Mouse (Mus musculus) cerebellum, adult 9-10 months (tissue): ENCODE results near the gene Serpina3f.
"Not testable (repeated sequence)": the region's sequence is repeated elsewhere in the genome, so short reads cannot be mapped to it uniquely, and the experiment has no call there.

Experiments
- DNase-seq: peaks from one replicate; pipeline ENCODE4 v3.0.0; 2022

The Serpina3f gene

GRCm38 (mm10) chr12:104214445-104214753 lies at the start of gene Serpina3f:
Gene Serpina3f, plus strand, starts transcription at chr12:104214544.
- no peak for DNase-seq

DNA sequence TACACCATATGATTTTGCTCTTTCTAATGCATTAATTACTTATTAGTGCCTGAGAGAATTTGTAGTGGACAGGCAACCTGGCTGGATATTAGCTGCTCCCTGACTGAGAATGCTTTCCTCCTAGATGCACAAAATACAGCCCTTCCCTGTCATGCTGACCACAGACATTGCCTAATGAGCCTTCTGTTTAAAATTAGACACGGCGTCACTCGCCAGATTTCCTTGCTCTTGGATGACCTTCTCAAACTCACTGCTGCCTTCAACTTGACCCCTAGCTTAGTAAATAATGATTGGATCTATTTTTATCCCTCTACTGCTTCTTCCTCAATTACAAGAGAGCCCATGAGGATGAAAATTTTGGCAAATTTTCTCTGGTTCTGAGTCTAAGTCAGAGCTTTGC lies 39.6 kb upstream of the Serpina3f start:
- DNase-seq: no peak

- no peak for DNase-seq
These were observed 38.7 kb upstream of the Serpina3f start for GRCm38 (mm10) chr12:104175636-104176035.

- DNase-seq: no peak
These were observed 35.8 kb upstream of the Serpina3f start for GRCm38 (mm10) chr12:104178577-104178976.

- DNase-seq: no peak
These were observed 35.4 kb upstream of the Serpina3f start for GRCm38 (mm10) chr12:104178987-104179386.

DNA sequence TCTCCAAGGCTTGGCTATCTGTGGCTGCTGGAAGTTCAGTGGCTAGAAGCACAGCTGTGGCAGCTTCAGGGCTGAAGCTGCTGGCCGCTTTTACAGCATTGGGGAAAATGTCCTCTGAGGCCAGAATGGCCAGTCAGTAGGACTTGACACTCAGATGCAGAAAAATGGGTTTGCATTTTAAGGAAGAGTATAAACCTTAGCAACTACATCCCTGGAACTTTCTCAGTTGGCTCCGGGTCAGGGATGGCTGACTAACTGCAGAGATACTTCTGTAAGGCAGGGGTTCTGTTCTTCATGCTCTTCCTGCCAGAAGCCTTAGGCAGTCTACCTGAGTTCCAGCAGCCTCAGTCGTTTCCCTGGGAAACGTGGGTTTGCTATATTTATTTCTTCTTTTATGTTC lies 29.3 kb upstream of the Serpina3f start:
- no peak for DNase-seq

DNA sequence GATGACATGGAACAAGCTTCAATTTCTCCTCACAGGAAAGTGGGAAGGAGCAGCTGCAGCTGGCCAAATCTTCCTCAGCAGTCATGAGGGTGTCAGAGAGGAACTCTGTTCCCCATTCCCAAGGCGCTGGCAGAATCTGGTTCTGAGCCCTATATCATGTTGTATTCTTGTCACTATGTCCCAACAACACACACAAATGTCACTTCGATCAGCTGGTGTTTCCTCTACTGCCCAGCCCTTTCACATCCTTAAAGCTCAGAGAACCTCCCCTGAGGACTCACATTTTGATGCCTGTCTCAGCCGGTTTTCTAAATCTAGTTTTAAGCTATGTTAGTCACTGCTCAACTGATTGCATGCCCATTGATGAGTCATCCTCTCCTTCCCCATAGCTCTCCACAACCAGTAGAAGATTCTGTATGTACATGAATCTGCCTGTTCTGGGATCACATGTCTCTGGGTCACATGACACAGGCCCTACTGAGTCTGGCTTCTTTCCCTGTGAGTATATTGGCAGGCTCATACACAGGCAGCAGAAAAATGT lies 28.2 kb upstream of the Serpina3f start:
- no peak for DNase-seq

GRCm38 (mm10) chr12:104189246-104189645 lies 25.1 kb upstream of the Serpina3f start:
- DNase-seq: no peak

DNA sequence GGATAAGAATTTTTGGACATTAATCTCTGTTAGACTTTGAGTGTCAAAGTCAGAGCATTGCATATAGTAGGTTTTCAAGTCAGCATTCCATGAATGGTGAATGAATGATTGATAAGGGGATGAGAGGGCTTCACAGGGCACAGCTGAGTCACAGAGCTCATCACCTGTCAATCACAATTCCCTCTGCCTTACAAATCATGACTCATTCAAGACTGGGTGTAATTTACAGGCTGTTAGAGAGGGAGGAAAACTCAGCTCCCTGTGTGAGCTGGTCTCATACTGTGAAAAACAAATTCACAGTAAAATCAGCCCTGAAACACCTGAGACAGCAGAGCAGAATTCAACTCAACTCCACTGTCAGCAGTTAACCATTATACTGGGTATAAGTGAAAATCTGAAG lies 23.5 kb upstream of the Serpina3f start:
- DNase-seq: no peak

DNA sequence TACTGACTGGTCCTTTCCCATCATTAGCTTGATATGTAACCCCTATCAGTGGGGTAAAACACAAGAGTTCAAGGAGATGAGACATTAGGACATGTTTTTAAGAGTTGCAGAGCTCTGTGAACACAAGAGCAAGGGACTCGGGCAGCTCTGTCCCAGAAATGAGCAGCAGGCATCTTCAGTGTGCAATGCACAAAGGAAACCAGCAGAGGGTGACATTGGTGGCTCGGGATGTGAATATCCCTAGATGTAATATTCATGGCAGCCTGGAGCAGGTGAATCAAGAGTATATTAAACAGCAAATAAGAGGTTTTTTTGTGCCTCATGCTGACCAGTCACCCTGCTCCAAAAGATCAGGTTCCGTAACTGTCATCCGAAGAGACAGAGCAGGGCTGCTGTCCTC lies 5.2 kb upstream of the Serpina3f start:
- no peak for DNase-seq

DNA sequence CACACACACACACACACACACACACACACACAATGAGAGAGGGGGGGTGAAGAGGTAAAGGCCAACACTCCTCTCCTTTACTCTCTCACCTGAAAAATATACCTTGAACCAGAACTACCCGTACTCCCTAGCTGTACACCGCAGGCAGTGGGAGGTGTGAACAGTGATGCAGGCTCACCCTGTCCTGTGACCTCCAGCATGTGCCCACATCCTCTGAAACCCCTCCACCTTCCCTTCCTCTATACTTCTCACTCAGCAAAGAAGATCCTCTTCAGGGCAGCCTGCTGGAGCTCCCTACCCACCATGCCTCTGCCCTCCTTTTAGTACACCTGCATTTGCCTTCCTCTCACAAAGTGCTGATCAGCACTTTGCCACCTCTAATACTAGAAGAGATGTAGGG lies 4.5 kb upstream of the Serpina3f start:
- DNase-seq: no peak

GRCm38 (mm10) chr12:104213689-104214444 lies 477 bp upstream of the Serpina3f start:
- DNase-seq: no peak

GRCm38 (mm10) chr12:104215249-104215648 lies 905 bp downstream of the Serpina3f start:
- DNase-seq: no peak

DNA sequence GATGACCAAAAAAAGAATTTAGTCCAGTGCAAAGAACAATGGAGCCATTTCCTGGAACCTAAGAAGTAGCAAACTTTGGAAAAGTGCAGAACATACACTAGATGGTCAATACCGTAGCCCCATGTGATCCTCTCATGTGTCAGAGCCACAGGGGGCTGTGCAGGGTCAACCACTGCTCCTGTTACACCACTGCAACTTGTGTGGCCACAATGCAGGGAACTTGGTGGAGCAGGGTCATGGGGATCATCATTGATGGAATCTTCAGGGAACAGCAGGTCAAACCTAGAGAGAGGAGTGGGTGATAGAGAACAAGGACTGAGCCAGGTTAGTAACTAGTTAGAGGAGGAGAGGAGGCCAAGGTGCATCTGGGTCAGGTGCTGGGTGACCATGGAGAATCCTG lies 7.3 kb downstream of the Serpina3f start:
- no peak for DNase-seq

- no peak for DNase-seq
These were observed 9.3 kb downstream of the Serpina3f start for GRCm38 (mm10) chr12:104223690-104224089.

DNA sequence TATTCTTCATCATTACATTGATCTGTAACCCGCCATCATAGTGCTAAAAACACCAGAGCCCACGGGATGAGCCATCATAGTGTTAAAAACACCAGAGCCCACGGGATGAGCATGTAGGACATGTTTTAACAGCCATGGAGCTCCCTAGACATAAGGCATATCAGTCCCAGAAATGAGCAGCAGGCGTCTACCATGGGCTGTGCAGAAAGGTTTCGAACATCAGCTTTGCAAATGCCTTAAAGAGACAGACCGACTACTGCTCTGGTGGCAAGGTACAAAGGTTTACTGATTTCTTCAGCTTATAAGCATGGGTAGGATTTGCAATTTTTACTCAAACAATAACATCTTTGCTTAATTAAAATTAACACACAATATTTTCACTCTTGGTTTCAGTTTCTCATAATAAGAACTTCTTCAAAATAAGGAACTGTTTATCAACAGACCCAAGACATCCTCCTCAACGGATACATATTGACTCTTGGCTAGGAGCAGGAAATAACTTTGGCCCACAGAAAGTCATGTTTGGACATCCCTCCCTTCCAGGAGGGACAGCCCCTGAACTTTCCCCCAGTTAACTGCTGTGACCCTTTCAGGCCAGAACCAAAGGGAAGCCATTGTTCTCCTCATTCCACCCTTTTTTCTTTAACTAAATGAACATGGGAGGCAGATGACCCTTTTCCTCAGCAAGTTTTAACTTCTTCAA lies 10.4 kb downstream of the Serpina3f start:
- DNase-seq: no peak

- DNase-seq: no peak
These were observed 16.4 kb downstream of the Serpina3f start for GRCm38 (mm10) chr12:104230762-104231161.

GRCm38 (mm10) chr12:104235915-104236314 lies 21.6 kb downstream of the Serpina3f start, which contains the start of gene Serpina3g:
Gene Serpina3g, plus strand, starts transcription at chr12:104236245.
- no peak for DNase-seq

DNA sequence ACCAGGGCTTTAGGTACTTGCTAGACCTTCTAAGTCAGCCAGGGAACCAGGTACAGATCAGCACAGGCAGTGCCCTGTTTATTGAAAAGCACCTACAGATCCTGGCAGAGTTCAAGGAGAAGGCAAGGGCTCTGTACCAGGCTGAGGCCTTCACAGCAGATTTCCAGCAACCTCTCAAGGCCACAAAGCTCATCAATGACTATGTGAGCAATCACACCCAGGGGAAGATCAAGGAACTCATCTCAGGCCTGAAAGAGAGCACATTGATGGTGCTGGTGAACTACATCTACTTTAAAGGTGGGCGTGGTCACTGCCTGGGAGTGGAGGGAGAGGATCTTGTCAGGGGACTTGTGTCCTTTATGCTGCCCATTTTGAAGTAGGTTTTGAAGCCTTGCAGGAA lies 23.7 kb downstream of the Serpina3f start:
- DNase-seq: not testable (repeated sequence)

- DNase-seq: no peak
These were observed 29.0 kb downstream of the Serpina3f start for GRCm38 (mm10) chr12:104243307-104243706.

DNA sequence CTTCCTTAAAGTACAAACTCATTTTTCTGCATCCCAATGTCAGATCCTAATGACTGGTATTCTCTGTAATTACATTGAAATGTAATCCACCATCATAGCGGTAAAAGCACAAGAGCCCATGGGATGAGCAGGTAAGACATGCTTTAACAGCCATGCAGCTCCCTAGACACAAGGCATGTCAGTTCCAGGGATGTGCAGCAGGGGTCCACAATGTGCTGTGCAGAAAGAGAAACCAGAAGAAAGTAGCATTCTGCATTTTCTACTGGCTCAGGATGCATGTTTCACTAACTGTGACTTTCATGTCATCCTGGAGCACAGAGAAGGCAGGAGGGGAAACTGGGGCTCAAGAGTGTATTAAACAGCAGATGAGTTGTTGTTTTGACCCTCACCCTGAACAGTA lies 30.7 kb downstream of the Serpina3f start:
- DNase-seq: no peak

DNA sequence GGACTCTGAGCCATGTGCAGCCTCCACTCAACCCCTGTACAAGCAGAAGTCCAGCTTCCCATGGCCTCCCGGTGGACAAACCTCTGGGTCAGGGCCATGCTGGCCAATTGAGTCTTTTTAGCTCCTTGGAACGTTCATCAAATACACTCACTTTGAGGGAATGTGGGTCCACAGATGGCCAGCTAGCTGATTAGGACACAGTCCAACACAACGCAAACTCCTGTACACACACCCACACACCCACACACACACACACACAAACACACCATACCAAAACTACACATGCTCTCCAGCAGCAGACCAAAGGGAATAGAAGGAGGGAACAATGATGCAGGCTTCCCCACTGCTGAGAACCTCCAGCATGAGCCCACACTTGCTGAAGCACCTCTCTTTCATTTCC lies 31.3 kb downstream of the Serpina3f start:
- no peak for DNase-seq

DNA sequence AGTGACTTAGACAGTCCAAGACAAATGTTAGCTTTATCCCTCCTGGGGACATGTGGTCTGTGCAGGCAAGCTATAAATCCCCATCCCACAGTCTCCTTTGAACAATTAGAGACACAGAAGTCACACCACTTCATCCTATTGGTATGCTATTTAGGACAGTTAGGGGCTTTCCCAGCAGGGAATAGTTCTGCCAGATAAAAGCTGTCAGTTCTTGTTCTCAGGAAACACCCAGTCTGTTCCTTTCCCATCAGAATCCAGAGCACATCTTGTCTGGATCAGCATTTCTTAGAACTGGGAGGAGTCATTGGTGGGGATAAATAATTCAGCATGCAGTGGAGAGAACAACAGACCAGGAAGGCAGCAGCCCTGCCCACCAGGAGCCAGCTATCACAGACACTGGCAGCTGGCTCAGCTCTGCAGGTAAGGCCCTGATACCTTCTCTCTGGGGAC lies 33.2 kb downstream of the Serpina3f start:
- DNase-seq: no peak

DNA sequence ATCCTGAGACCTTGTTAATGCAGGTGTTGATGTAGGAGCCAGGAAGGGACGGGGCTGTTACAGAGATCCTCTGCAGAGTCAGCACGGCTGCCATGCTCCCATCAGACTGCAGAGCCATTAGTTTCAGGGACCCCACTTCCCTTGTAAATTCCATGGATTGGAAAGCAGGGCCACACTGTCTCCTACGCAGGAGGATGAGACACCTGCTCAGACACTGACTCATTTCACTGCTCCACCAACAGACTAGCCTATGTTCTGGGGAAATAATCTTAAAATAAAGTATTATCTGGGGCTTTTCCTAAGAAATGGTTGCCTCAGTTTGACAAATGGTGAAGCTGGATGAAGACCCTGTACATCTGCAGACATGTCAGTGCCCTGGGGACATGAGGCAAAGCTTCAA lies 33.9 kb downstream of the Serpina3f start:
- no peak for DNase-seq
